Mouse (Mus musculus) cerebellum, adult 2 months (tissue): ENCODE results near the gene Sik2. TPM values are rescaled to one million over a fixed set of nuclear protein-coding genes. Genes with fewer than 3 reads are reported as not detected.
A peak's percentile ranks its signal among the peaks of the same experiment; 100 is the strongest.

Source experiments
- DNase-seq, 2 experiments: peaks; one replicate each; pipeline ENCODE4 v3.0.0; 2021
- H3K27ac ChIP-seq: fragments of 200-500 bp; 2 replicates; pipeline ENCODE4 v1.5.1; 2012; ENCODE audit warnings: low read length, control low read depth, inconsistent platforms; ENCODE audit not compliant: insufficient read depth
- H3K27me3 ChIP-seq: fragments of 200-500 bp; 2 replicates; pipeline ENCODE4 v1.6.1; 2012; ENCODE audit warnings: inconsistent platforms, mild to moderate bottlenecking, low read length, moderate library complexity; ENCODE audit not compliant: control insufficient read depth, insufficient read depth
- H3K4me1 ChIP-seq: fragments of 200-500 bp; 2 replicates; pipeline ENCODE4 v1.6.1; 2011; ENCODE audit warnings: low read length; ENCODE audit not compliant: control insufficient read depth, insufficient read depth
- H3K4me3 ChIP-seq: fragments of 200-500 bp; replicated peaks from 2 replicates; pipeline ENCODE3; 2011; ENCODE audit warnings: mild to moderate bottlenecking, low read depth, low read length, control low read depth; ENCODE audit not compliant: insufficient read depth
- CTCF ChIP-seq: fragments of 200-500 bp; IDR thresholded peaks from 2 replicates; pipeline ENCODE4 v1.5.1; 2011; ENCODE audit warnings: low read depth, mild to moderate bottlenecking, control low read depth, low read length, moderate library complexity, borderline replicate concordance; ENCODE audit not compliant: insufficient read depth
- POLR2A ChIP-seq: fragments of 200-500 bp; IDR thresholded peaks from 2 replicates; pipeline ENCODE4 v1.6.1; 2011; ENCODE audit warnings: low read length, control low read depth, borderline replicate concordance; ENCODE audit not compliant: insufficient read depth
- WGBS: fragments of 180-500 bp; shearing (Covaris S2); methylation state at CpG from one replicate; pipeline ENCODE4 v1.1.7; 2018; 5-methylcytosine and 5-hydroxymethylcytosine counted together
- polyA plus RNA-seq: library from polyadenylated mRNA; depleted of rRNA; stranded (reverse); fragments of >200 nt; gene quantifications from 2 replicates; pipeline ENCODE4 v1.2.3, GENCODE M21; 2012

Sik2 gene
- polyA plus RNA-seq, 1 experiment, result 23.6 TPM

DNA sequence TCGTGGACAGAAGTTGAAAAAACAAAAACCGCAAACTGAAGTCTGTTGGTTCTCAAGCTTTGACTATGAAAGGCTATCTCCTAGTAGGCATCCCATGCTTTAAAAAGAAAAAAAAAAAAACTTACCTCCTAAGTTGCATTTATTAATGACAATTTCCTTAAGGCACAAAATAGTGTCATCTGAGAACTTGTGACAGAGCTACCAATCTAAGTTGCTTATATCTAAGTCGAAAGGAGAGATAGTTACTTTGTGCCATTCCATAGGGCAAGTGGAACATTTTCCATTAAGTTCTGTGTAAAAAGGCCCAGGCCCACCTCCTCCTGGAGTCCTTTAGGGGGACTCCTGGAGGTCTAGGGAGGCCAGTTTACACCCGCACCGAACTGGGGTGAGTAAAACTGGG, 153.1 kb downstream of the Sik2 start:
- TF ChIP-seq POLR2A, result no peak
- Histone ChIP-seq H3K4me3 (peak overlapping the region; percentile 97), H3K4me1 (peaks cover 11% of the 10 kb centered on the region; the same call in 1 of the 2 replicates), H3K27ac (peak overlapping the region; percentile 33), H3K27me3 (no peaks in the 10 kb centered on the region)
- no peak for DNase-seq
- WGBS, result 75% methylated on average over 5 of the region's 5 CpGs

DNA sequence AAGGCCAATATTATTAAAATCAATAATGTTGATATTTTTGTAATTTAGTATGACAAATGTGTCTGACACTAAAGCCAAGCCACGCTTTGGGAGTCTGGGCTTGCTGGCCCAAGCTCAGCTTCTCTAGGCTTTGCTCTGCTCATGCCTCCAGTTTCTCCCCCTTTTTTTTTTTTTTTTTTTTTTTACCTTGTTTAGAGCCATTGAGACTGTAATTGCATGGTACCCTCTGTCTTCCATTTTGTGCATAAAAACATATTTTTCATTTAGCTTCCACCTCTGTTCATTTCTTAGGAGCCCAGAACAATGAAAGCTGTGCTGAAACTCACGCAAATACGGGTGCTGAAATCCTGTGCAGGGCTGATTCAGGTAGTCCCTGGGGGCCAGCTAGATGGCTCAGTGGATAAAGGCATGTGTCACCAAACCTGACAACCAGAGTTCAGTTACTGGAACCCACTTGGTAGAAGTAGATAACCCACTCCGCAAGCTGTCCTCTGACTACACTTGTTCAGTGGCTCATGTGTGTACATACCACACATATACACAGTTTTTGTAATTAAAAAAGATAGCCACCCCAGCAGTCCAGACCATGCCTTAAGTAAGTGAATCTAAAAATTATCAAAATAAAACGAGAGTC, 153.6 kb downstream of the Sik2 start:
- DNase-seq, result no peak
- no peaks in the 10 kb centered on the region for H3K27me3 ChIP-seq
- peaks cover 6% of the 10 kb centered on the region; the same call in 1 of the 2 replicates for H3K4me1 ChIP-seq
- TF ChIP-seq POLR2A, result no peak
- no peak for TF ChIP-seq CTCF
- WGBS, result 95% methylated on average over 5 of the region's 5 CpGs
- H3K27ac ChIP-seq, result no peak overlapping the region
- no peak overlapping the region for H3K4me3 ChIP-seq

DNA sequence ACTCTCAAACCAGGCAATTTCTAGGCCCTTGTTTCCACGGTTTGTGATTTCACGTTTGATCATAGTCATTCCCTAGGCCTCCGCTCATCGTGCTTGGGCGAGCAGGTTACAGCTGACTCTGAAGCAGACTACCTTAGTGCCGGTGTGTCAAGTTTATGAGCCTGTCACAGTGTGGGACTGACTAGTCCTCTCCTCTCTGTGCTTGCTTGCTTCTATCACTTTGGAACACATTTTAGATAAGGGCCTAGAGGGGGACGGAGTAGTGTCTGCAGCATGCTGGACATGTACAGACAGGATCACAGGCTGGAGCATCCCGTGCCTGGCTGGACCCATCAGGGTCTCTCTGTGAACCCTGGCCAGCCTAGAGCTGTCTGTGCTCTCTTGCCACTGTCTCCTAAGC, 154.5 kb downstream of the Sik2 start:
- Histone ChIP-seq H3K27ac (no peak overlapping the region), H3K4me3 (no peak overlapping the region), H3K4me1 (peaks cover 4% of the 10 kb centered on the region; the same call in 1 of the 2 replicates), H3K27me3 (no peaks in the 10 kb centered on the region)
- TF ChIP-seq POLR2A (no peak), CTCF (no peak)
- no peak for DNase-seq
- 86% methylated on average over 8 of the region's 8 CpGs for WGBS

DNA sequence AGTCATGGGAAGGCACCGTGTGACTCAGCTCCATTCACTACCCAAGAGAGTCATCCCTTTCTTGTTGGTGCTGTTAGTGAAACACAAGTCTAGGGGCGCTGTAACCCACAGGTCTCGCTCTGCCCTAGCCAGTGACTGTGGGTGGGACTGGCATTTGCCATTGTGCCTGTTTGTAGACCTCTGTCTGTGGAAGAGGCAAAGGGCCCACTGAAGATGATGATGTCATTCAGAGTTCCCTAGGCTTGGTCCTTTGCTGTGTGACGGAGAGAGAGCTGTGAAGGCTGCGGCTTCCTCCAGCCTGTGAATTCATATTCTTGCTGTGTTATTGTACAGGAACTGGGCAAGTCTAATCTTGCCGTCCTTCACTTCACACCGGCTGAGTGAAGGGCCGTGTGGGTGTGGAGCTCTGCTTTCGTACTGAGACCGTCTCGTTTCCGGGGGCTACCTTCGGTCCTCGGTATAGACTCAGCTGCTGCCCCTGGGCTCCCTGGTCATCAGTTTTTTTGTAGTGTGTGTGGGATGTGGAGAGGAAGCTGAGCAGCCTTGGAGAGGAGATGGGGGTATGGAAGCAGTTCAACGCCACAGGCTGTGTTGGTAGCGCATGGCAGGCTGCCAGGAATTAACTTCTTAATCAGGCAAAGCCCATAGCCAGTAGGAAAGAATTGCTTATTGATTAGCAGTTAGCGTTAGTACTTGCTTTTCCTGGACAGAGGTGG, 156.1 kb downstream of the Sik2 start:
- Histone ChIP-seq H3K27ac (no peak overlapping the region), H3K4me1 (peaks cover 4% of the 10 kb centered on the region; the same call in 1 of the 2 replicates), H3K27me3 (no peaks in the 10 kb centered on the region), H3K4me3 (no peak overlapping the region)
- no peak for DNase-seq
- TF ChIP-seq POLR2A, result no peak
- WGBS, result 32% methylated on average over 17 of the region's 17 CpGs

DNA sequence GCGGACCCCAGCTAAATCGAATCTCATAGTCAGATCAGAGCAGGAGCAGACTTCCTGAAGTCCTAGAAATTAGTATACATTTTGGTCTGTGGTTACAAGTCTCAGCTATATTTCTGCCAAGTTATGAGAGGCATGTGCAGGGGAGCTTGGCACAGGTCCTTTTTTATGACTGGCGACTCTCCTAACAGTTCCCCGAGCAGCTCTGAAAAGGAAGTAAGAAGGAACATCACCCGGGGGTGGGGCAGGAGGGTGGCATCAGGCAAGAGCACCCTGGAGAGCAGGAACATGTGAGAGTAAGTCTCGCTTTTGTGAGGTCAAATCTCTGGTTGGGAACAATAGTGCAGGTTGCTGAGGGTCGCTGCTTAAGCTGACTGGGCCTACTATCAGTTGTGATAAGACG, 158.2 kb downstream of the Sik2 start:
- WGBS, result 51% methylated on average over 8 of the region's 8 CpGs
- no peak overlapping the region for H3K4me3 ChIP-seq
- no peaks in the 10 kb centered on the region for H3K27me3 ChIP-seq
- DNase-seq, result no peak
- no peak overlapping the region for H3K27ac ChIP-seq
- H3K4me1 ChIP-seq, result peaks cover 4% of the 10 kb centered on the region; the same call in 1 of the 2 replicates
- no peak for TF ChIP-seq POLR2A
- TF ChIP-seq CTCF, result no peak

DNA sequence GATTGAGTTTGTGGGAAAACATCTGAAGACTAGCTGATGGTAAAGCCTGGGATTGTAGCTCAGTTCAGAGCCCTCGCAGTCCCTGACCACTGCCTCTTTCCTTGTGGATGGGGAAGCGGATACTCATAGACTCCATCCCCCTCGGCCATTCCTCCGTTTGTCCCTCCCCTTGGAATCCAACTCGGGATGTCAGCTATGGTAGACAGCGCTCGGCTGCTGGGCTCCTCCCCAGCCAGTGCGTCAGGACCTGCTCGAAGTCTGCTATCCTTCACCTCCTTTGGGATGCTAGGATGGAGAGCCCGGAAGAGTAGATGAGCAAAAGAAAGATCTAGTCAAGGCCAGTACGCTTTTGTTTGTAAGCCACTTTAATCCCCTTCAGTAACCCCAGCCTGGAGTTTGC, 158.6 kb downstream of the Sik2 start:
- Histone ChIP-seq H3K27me3 (no peaks in the 10 kb centered on the region), H3K4me1 (peaks cover 4% of the 10 kb centered on the region; the same call in 1 of the 2 replicates), H3K4me3 (no peak overlapping the region), H3K27ac (no peak overlapping the region)
- TF ChIP-seq POLR2A (no peak), CTCF (no peak)
- 46% methylated on average over 11 of the region's 11 CpGs for WGBS
- no peak for DNase-seq

DNA sequence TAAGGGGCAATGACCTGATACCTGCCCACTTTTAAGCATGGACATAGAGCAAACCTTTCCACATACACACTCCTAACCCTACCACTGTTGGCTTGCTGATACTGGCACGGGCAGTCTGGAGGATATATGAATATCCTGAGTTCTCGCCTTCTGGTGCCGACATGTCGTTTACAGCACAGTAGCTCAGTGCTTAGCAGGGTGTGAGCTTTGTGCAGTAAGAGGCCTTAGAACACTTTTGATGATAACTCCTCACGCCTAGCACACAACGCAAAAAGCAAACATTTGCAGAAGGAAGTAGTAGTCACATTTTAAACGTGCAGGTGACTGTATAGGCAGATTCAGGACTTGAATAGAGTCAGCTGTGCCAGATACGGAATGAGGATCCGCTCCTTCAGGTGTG, 159.1 kb downstream of the Sik2 start:
- 81% methylated on average over 9 of the region's 9 CpGs for WGBS
- Histone ChIP-seq H3K27ac (no peak overlapping the region), H3K4me1 (peaks cover 4% of the 10 kb centered on the region; the same call in 1 of the 2 replicates)

DNA sequence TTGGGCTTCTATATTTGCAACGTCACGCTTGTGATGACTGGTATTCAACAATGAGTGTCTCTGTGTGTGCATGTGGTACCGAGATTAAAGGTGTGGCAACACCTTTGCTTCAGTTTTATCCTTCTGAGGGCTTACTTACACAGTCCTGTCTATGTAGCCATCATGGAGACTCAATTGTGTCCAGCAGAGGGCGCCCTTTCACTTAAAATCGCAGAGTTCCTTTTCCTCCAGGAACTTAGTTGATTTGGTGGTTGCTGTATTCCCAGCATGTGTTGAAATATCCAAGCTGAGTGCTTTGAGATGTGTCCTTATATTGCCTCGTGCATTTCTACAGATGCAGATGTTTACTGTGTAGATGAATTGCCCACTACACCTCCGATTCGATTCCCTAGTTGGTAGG, 159.6 kb downstream of the Sik2 start:
- TF ChIP-seq POLR2A (no peak), CTCF (peak; percentile 60; the same call in 1 of the 2 replicates)
- H3K4me3 ChIP-seq, result no peak overlapping the region
- DNase-seq, result peak; percentile 82 to 92
- WGBS, result 20% methylated on average over 8 of the region's 8 CpGs
- no peak overlapping the region for H3K27ac ChIP-seq
- H3K4me1 ChIP-seq, result peaks cover 4% of the 10 kb centered on the region; the same call in 1 of the 2 replicates
- no peaks in the 10 kb centered on the region for H3K27me3 ChIP-seq

More for the DNA sequence above, 159.1 kb downstream of the Sik2 start:
- TF ChIP-seq POLR2A, result no peak
- no peak for DNase-seq
- Histone ChIP-seq H3K27me3 (no peaks in the 10 kb centered on the region), H3K4me3 (no peak overlapping the region)
